Mouse (Mus musculus) small intestine, adult 2 months (tissue): ENCODE results near the gene Wfikkn2.

Experiments
- CTCF ChIP-seq: fragments of 200-500 bp; IDR thresholded peaks from 2 replicates; pipeline ENCODE4 v1.5.1; 2012; ENCODE audit warnings: low read depth, mild to moderate bottlenecking, control low read depth, inconsistent platforms, low read length, moderate library complexity, mixed read lengths; ENCODE audit not compliant: insufficient replicate concordance, insufficient read length; ENCODE audit errors: extremely low read depth
- POLR2A ChIP-seq: fragments of 200-500 bp; IDR thresholded peaks from 2 replicates; pipeline ENCODE4 v1.6.1; 2012; ENCODE audit warnings: low read depth, mild to moderate bottlenecking, control low read depth, inconsistent platforms, low read length, moderate library complexity

DNA sequence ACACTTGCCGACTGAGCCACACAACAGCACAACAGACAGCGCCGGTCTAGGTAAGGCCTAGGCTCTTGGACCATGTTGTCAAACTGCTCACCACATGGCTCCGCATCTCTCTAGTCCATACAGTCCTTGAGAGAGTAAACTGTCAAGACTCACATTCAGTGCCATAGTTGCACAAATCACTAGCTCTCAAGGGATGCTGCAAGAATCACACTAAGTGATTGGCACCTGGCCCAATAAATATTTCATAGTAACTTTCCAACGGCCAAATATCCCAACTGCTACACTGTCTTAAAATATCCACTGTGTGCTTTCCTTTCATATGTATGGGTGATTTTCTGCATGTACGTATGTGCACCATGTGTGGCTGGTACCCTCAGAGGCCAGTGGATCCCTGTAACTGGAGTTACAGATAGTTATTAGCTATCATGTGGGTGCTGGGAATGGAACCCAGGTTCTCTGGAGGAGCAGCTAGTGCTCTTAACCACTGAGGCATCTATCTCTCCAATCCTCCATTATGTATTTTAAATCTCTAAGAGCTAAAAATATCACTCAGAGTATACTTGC lies 37.8 kb upstream of the Wfikkn2 start:
- no peak for TF ChIP-seq POLR2A
- TF ChIP-seq CTCF = no peak
